Mouse (Mus musculus) retina, postnatal 7 days (tissue): ENCODE data around the gene Nploc4.
"Not testable (repeated sequence)": the region's sequence is repeated elsewhere in the genome, so short reads cannot be mapped to it uniquely, and the experiment has no call there.

Experiments
- DNase-seq: peaks from one replicate; pipeline ENCODE4 v3.0.0-alpha.2; 2012; ENCODE audit warnings: low read depth, low spot score

Nploc4 gene

DNA sequence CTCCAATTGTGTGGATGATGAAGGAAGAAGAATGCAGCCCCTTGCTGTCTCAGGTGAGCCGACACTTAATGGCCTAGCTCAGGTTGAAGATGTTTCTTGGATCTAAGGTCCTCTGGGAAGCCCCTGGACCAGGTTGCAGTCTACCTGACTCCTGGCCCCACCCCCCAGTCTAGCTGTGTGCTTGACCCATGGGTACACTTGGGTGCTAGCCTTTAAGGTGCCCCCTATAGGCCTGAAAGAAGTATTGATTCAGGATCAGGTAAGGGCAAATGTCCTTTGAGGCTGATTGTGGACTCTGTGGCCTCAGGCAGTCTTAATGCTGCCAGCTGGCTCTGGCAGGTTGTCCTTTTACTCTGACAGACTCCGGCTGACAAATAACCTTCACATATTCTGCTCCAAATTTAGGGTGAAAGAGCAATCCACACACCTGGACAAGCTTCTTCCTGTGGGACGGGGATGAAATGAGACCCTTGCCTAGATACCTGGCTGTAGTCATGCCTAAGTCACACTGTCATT is 5.3 kb upstream of the Nploc4 start:
- DNase-seq = no peak

GRCm38 (mm10) chr11:120442344-120442743 is 4.8 kb upstream of the Nploc4 start, which contains the start of gene Tspan10:
Tspan10 (plus strand) TSS chr11:120442644.
- no peak for DNase-seq

DNA sequence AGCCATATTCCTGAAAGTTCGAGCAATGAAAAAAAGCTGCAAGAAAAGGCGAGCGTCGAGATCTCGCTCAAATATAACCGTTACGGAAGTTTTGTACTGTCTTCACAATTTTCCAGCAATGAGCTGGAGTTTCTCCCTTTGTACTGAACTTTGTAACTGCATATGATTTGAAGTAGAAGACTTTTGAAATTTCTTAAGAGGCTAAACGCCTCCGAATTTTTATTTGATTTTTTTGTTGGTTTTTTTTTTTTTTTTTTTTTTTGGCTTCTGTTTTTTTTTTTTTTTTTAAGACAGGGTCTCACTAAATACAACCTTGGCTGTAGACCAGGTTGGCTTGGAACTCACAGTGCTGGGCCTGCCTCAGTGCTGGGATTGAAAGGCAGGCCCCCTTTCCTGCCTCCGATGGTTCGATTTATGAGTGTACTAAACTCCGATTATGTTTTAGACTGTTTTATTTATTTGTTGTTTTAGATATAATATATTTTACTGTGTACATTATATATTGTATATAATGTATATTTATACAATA is 413 bp upstream of the Nploc4 start:
- DNase-seq = no peak

- no peak for DNase-seq
These were observed 10.8 kb downstream of the Nploc4 start for GRCm38 (mm10) chr11:120426727-120427126.

DNA sequence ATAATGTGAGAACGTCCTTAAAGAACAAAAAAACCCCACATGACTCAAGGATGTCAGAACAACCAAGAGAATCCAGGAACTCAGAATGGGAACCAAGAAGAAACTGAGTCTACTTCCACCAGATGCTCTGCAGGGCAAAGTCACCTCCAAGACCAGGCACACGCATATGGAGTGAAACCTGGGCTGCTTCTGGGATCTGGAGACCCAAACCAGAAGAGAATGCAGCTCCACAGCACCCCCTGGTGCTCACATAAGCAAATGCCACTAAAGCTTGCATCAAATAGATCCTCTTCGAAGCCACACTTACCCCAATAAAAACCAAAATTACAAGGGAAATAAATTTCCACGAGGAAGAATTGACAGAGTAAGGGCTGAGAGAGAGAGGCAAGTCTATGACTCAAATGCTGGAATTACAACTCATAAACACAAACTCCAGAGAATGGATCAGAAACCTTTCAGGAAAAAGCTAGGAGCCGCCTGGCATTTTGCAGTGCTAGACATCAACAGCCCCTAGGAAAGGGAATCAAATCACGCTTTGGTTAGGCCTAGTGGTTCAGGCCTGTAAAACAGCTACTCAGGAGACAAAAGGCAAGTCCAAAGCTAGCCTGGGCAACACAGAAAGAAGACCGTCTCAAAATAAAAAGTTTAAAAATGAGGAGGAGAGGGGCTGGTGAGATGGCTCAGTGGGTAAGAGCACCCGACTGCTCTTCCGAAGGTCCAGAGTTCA is 13.8 kb downstream of the Nploc4 start:
- peak; percentile 61 for DNase-seq

DNA sequence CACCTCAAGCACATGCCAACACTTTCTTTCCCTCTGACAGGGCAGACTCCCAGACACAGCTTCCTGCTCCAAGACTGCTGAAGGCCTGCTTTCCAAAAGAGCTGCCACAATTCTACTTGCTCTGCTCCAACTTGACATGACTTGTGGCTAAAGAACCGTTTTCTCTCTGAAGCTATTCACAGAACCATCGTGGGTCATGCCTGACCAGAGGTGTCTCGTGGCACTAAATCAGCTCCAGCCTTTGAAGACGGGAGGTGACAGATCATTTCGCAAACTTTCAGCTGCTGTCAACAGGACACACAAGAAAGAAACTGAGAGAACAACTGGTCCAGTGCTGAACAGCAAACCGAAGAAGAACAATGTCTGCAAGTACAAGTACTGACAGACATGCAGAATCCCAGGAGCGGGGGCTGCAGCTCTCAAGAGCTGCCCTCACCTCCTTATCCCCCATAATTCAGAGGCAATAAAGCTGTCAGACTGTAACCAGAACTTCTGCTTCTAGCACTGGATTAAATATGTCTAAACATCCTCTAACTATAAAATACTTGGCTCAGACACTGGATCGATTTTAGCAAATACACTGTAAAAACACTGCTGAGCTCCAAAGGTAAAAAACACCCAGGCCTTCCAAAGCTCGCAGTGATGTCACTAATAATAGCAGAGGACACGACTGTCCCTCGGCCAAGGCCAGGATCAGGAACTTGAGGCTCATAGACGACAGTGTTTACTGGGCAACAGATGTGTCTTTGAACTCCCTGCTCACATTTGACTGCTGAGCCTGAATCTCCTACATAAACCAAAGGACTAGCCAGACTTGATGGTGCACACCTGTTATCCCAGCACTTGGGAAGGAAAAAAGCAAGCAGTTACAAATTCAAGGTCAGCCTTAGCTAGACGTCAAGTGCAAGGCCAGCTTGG is 14.6 kb downstream of the Nploc4 start:
- DNase-seq = no peak

GRCm38 (mm10) chr11:120418592-120418991 is 18.9 kb downstream of the Nploc4 start:
- no peak for DNase-seq

- no peak for DNase-seq
These were observed 19.7 kb downstream of the Nploc4 start for GRCm38 (mm10) chr11:120417852-120418251.

DNA sequence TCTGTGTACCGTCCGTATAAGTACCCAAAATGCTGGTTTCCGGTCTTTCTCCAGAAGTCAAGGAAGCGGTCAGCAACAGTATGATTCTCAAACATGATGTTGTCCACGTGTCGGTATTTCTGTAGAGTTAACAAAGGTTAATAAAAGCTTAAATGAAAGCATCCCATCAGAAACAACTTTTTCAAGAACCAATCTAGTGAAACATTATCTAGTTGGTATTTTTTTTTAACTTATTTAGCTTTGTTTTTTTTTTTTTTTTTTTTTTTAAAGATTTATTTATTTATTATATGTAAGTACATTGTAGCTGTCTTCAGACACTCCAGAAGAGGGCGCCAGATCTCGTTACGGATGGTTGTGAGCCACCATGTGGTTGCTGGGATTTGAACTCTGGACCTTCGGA is 23.9 kb downstream of the Nploc4 start:
- DNase-seq = not testable (repeated sequence)

DNA sequence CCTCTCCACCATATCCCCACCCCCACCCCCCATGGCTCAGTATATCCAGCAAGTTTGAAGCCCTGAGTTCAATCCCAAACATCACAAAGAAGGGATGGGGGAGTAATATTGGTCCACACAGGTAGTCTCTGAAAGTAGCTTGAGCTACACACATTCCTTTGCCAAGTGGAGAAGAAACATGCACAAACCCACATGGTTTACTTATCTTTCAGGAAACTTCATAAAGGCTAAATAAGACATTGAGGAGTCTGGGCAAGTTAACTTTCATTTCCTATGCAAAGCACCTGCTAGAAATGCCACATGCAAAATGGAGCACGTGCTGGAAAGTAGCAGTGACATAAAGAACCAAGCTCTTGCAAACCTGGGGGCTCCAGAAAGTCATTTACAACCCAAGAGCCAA is 31.1 kb downstream of the Nploc4 start:
- no peak for DNase-seq

- DNase-seq = no peak
These were observed 31.6 kb downstream of the Nploc4 start for GRCm38 (mm10) chr11:120405867-120406266.

- no peak for DNase-seq
These were observed 32.7 kb downstream of the Nploc4 start for GRCm38 (mm10) chr11:120404814-120405213.

GRCm38 (mm10) chr11:120399319-120399718 is 38.2 kb downstream of the Nploc4 start:
- no peak for DNase-seq

GRCm38 (mm10) chr11:120397602-120398001 is 39.9 kb downstream of the Nploc4 start:
- no peak for DNase-seq

DNA sequence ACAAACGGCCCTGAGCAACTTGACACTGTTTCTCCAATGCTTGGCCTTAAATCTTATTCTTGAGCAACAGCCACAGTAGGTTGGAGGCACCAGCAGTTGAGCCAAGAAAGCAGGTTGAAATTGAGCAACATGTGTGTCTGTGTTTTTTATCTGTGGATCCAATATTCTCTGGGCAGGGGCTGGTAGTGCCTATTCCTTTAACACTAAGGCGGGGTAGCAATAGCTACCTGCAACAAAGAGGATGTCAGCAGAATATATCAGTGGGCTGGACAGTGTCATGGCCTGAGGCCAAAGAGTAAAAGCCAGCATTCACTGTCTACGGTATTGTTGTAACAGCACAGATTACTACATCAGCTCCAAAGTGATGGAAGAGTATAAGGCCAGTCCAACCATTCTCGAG is 41.8 kb downstream of the Nploc4 start:
- no peak for DNase-seq

GRCm38 (mm10) chr11:120388580-120388979 is 48.9 kb downstream of the Nploc4 start:
- no peak for DNase-seq

- DNase-seq = no peak
These were observed 50.4 kb downstream of the Nploc4 start for GRCm38 (mm10) chr11:120387157-120387556.

- no peak for DNase-seq
These were observed 50.9 kb downstream of the Nploc4 start for GRCm38 (mm10) chr11:120386632-120387031.

GRCm38 (mm10) chr11:120382509-120382908 is 55.0 kb downstream of the Nploc4 start:
- no peak for DNase-seq

DNA sequence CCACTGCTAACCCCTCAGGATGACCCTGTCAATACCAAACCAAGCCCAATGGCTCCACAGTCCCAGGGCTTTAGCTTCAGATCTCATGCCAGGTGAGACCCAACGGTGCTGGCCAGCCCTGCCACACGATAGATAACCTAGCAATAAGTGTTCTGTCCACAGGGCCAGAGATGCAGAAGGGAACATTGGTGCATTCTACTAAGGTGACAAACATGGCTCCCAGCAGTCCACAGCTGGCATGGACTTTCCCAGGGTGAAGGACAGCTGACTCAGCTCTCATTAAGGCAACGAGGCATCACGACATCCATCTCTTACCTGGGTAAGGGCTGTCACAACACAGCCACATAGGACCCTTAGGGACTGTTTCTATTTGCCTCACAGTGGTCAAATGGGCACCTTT is 56.4 kb downstream of the Nploc4 start:
- no peak for DNase-seq

DNA sequence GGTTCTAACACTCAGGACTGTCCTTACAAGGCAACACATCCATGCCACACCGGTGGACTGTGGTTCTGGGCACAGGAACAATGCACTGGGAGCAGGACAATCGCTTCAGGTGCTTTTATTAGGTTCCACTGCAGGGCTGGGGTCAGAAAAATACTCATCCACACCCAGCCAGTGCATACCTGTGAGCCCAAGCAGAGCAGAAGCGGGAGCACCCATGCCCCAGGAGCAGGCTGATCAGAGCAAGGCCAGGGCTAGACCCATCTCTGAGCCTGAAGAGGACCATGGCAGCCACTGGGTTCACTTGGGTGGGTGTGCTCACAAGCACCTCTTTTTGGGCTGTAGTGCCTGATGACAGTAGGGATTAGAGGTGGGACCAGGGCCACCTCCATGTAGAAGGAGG is 57.2 kb downstream of the Nploc4 start:
- DNase-seq = no peak
